In genomic region chr15:90813907-90814306, GRCm38 (mm10) we compare ENCODE assay signal across 20 mouse cellular contexts.
DNase-seq lines count a peak whose midpoint lies in the region; ATAC-seq and TF ChIP-seq lines count a peak whose summit lies in the region.
"Had no signal": no experiment of that assay in that cellular context is flagged by ENCODE, and none has a peak within 500 bp of the region (broad histone marks: within the 10 kb centered on the region; RNA-seq: fewer than 3 reads in every experiment).

No protein-coding gene starts in this region.

- WGBS in heart, postnatal 0 days, result 22% methylated on average over 5 of the region's 5 CpGs
- 63% methylated on average over 5 of the region's 5 CpGs for WGBS in forebrain, postnatal 0 days

- H3K4me2 ChIP-seq in heart, postnatal 0 days (ENCODE audit: low read depth, low read length), result peak overlapping the region; percentile 31
- peak overlapping the region; percentile 54 for H3K4me2 ChIP-seq in myocyte (ENCODE audit: low read depth)
- no peak overlapping the region for H3K4me2 ChIP-seq in forebrain, postnatal 0 days (ENCODE audit: low read depth)
- H3K4me2 ChIP-seq: embryonic facial prominence, embryonic 15.5 days; heart, embryonic 11.5 days; intestine, embryonic 15.5 days; liver, embryonic 12.5 days; lung, embryonic 15.5 days; midbrain, embryonic 13.5 days had no signal

- TF ChIP-seq POLR2A in myocyte (IDR thresholded peaks at IDR 0.05; ENCODE audit: insufficient read length, low read depth), result no peak

- H3K27ac ChIP-seq in heart, postnatal 0 days (ENCODE audit: low read depth), result no peak overlapping the region
- no peak overlapping the region for H3K27ac ChIP-seq in forebrain, postnatal 0 days (ENCODE audit: low read depth, low read length)
- H3K27ac ChIP-seq: embryonic facial prominence, embryonic 15.5 days; forebrain, embryonic 10.5 days; hindbrain, embryonic 10.5 days; intestine, embryonic 15.5 days; liver, embryonic 12.5 days; lung, embryonic 15.5 days; midbrain, embryonic 13.5 days had no signal

- TF ChIP-seq CTCF in heart, postnatal 0 days (IDR thresholded peaks at IDR 0.05; ENCODE audit: low read depth), result no peak
- no peak for TF ChIP-seq CTCF in forebrain, postnatal 0 days (IDR thresholded peaks at IDR 0.05; ENCODE audit: low read depth)

- H3K4me1 ChIP-seq in heart, postnatal 0 days (ENCODE audit: control insufficient read depth, insufficient read depth), result peaks cover 17% of the 10 kb centered on the region
- no peaks in the 10 kb centered on the region for H3K4me1 ChIP-seq in forebrain, postnatal 0 days (ENCODE audit: insufficient read depth)
- H3K4me1 ChIP-seq: embryonic facial prominence, embryonic 15.5 days; intestine, embryonic 15.5 days; liver, embryonic 12.5 days; midbrain, embryonic 13.5 days had no signal

- H3K79me2 ChIP-seq in myocyte (ENCODE audit: control insufficient read depth, insufficient read depth), result no peaks in the 10 kb centered on the region

- H3K36me3 ChIP-seq in heart, postnatal 0 days (replicated peaks; ENCODE audit: control insufficient read depth, insufficient read depth, low read length), result no peaks in the 10 kb centered on the region
- H3K36me3 ChIP-seq in myocyte (ENCODE audit: control insufficient read depth, insufficient read depth), result no peaks in the 10 kb centered on the region
- no peaks in the 10 kb centered on the region for H3K36me3 ChIP-seq in forebrain, postnatal 0 days (ENCODE audit: insufficient read depth)
- H3K36me3 ChIP-seq: embryonic facial prominence, embryonic 15.5 days; forebrain, embryonic 10.5 days; hindbrain, embryonic 10.5 days; intestine, embryonic 15.5 days; liver, embryonic 12.5 days; lung, embryonic 15.5 days; midbrain, embryonic 13.5 days had no signal

- H3K9me3 ChIP-seq in heart, postnatal 0 days (replicated peaks; ENCODE audit: control insufficient read depth, low read length), result no peaks in the 10 kb centered on the region
- no peaks in the 10 kb centered on the region for H3K9me3 ChIP-seq in forebrain, postnatal 0 days (ENCODE audit: low read length)
- H3K9me3 ChIP-seq: embryonic facial prominence, embryonic 15.5 days; forebrain, embryonic 10.5 days; hindbrain, embryonic 10.5 days; intestine, embryonic 15.5 days; liver, embryonic 12.5 days; lung, embryonic 15.5 days; midbrain, embryonic 13.5 days had no signal

- ATAC-seq in heart, postnatal 0 days (ENCODE audit: insufficient read depth, low read depth), result no peak
- ATAC-seq in forebrain, postnatal 0 days, result no peak
- ATAC-seq: intestine, embryonic 15.5 days; liver, embryonic 12.5 days; midbrain, embryonic 13.5 days had no signal

- no peak overlapping the region for H3ac ChIP-seq in myocyte (ENCODE audit: control insufficient read depth, insufficient read length)

- H3K27me3 ChIP-seq in heart, postnatal 0 days (ENCODE audit: control insufficient read depth, insufficient read depth, low read length), result no peaks in the 10 kb centered on the region
- no peaks in the 10 kb centered on the region for H3K27me3 ChIP-seq in myocyte (ENCODE audit: control insufficient read depth, insufficient read depth, insufficient read length)
- H3K27me3 ChIP-seq in forebrain, postnatal 0 days (ENCODE audit: insufficient read depth, low read length), result no peaks in the 10 kb centered on the region
- H3K27me3 ChIP-seq: embryonic facial prominence, embryonic 15.5 days; intestine, embryonic 15.5 days; liver, embryonic 12.5 days; lung, embryonic 15.5 days had no signal

- TF ChIP-seq EP300 in heart, postnatal 0 days (IDR thresholded peaks at IDR 0.05; ENCODE audit: low read depth), result no peak

- DNase-seq in heart, postnatal 0 days (ENCODE audit: low spot score), result no peak
- no peak for DNase-seq in heart, adult 9 months (ENCODE audit: low spot score in 2 of 2)
- peak; percentile 8 for DNase-seq in kidney, postnatal 10 days
- no peak for DNase-seq in kidney, adult 8-10 months
- DNase-seq in brain, adult 2 months (ENCODE audit: low read depth, low spot score), result peak; percentile 8
- no peak for DNase-seq in forebrain, postnatal 0 days
- DNase-seq: adrenal gland, postnatal 25 days; cerebellum, adult 9-11 months; embryo, embryonic 11 days; gastrocnemius, postnatal 10 days; right cerebral cortex, adult 18-20 months had no signal

- H3K4me3 ChIP-seq in heart, postnatal 0 days (ENCODE audit: low read depth, low read length), result no peak overlapping the region
- no peak overlapping the region for H3K4me3 ChIP-seq in myocyte
- H3K4me3 ChIP-seq in forebrain, postnatal 0 days (ENCODE audit: low read depth, low read length), result no peak overlapping the region
- H3K4me3 ChIP-seq: embryonic facial prominence, embryonic 15.5 days; forebrain, embryonic 10.5 days; hindbrain, embryonic 10.5 days; intestine, embryonic 15.5 days; liver, embryonic 12.5 days; lung, embryonic 15.5 days; midbrain, embryonic 13.5 days had no signal

- H3K9ac ChIP-seq in heart, postnatal 0 days (replicated peaks; ENCODE audit: low read depth, low read length), result no peak overlapping the region
- no peak overlapping the region for H3K9ac ChIP-seq in forebrain, postnatal 0 days
- H3K9ac ChIP-seq: embryonic facial prominence, embryonic 15.5 days; intestine, embryonic 15.5 days; liver, embryonic 12.5 days; lung, embryonic 15.5 days; midbrain, embryonic 13.5 days had no signal

TF ChIP-seq in myocyte, 11 proteins besides CTCF, POLR2A, EP300 and RAD21:
- TF ChIP-seq POLR2AphosphoS2 (IDR thresholded peaks at IDR 0.05; ENCODE audit: insufficient read length, low read depth), result no peak
- TF ChIP-seq TCF3 (IDR thresholded peaks at IDR 0.05; ENCODE audit: insufficient read length, low read depth), result no peak
- TF ChIP-seq MYOG (IDR thresholded peaks at IDR 0.05; ENCODE audit: control insufficient read depth in 1 of 3, insufficient read depth in 1 of 3, insufficient read length in 2 of 3, low read depth in 2 of 3), result peak in 2 of 3 experiments; percentile 54 to 77
- TF ChIP-seq USF1 (IDR thresholded peaks at IDR 0.05; ENCODE audit: low read depth), result no peak
- peak; percentile 14 to 78 (median 74) for TF ChIP-seq MYOD1 (IDR thresholded peaks at IDR 0.05; ENCODE audit: control insufficient read depth in 1 of 3, insufficient read length in 2 of 3, low read depth in 2 of 3)
- no peak for TF ChIP-seq CEBPB (IDR thresholded peaks at IDR 0.05; ENCODE audit: insufficient read depth, poor library complexity, severe bottlenecking)
- no peak for TF ChIP-seq MAX (IDR thresholded peaks at IDR 0.05; ENCODE audit: low read depth)
- no peak for TF ChIP-seq SRF (IDR thresholded peaks at IDR 0.05; ENCODE audit: control insufficient read depth, insufficient read length, low read depth)
- no peak for TF ChIP-seq E2F4 (IDR thresholded peaks at IDR 0.05; ENCODE audit: insufficient read depth)
- no peak for TF ChIP-seq REST (IDR thresholded peaks at IDR 0.05; ENCODE audit: insufficient read depth, insufficient read length)
- peak; percentile 12 for TF ChIP-seq TCF12 (IDR thresholded peaks at IDR 0.05; ENCODE audit: insufficient read depth, poor library complexity, severe bottlenecking)

Comparison
In these comparisons a context has a peak if more than half of its experiments do, and no peak if none do; other contexts are left out.
1. DNase-seq: peak in kidney, postnatal 10 days (single experiment) and brain, adult 2 months (single experiment); none in heart, postnatal 0 days (single experiment), heart, adult 9 months (0 of 2), kidney, adult 8-10 months (0 of 2) and forebrain, postnatal 0 days (single experiment).